Mouse (Mus musculus) thymus, postnatal 36 days (tissue): ENCODE data around the gene Col23a1.

Experiments
- DNase-seq, 2 experiments: peaks; one replicate each; pipeline ENCODE4 v3.0.0; 2022; ENCODE audit warnings: mixed read lengths in 2 of 2

Gene Col23a1

DNA sequence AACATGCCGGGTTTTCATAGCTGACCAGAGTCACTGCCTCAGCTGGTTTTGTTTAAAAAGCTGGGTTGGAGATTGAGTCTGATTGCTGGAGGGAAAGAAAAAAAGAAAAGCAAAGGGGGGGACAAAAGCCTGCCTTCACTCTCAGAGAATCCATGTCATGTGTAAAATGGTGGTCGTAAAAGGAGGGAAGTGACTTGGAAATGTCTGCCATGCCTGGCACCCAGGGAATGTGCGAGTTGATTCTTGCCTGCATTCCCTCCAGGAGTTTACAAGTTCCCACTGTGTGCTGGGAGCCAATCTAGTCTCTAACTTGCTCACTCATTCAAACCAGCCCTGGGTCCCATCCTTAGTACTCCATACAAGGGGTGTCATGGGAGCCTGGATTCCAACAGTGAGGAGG lies 100.8 kb downstream of the Col23a1 start:
- DNase-seq = no peak

DNA sequence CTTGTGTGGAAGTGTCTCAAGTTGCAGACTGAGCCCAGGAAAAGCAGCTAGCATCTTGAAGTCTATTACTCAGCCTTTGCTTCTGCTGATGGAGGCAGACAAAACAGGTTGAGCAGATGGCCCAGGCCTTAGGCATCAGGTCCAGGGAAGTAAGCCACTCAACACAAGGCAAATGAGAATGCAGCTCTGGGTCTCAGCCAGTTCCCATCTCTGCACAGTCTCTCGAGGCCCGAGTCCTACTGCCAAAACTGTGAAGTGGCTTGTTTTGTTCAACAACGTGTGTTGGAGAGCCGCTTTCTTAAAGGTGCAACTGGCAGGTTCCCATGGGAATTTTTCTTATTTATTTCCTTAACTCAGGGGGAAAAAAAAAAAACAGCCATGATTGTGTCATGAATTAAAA lies 101.8 kb downstream of the Col23a1 start:
- no peak for DNase-seq

DNA sequence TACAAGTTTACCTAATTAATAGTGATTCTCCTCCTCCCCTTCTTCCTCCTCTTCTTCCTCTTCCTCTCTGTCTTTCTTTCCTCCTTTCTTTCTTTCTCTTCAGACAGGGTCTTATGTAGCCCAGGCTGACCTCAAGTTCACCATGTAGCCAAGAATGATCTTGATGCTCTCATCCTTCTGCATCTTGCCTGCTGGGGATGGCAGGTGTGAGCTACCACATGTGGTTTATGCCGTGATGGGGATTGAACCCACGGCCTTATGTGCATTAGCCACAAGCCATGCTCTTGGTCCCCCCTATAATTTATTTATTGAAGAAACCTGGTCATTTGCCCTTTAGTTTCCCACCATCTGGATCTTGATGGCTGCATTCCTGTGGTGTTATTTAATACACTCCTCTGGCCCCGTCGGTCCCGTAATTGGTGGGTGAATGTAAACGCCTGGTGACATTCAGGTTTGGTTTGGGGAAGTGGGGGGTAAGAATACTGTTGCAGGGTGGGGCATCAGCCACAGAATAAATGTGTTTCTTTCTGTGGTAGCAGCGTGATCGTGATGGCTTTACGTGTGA lies 104.7 kb downstream of the Col23a1 start:
- no peak for DNase-seq

DNA sequence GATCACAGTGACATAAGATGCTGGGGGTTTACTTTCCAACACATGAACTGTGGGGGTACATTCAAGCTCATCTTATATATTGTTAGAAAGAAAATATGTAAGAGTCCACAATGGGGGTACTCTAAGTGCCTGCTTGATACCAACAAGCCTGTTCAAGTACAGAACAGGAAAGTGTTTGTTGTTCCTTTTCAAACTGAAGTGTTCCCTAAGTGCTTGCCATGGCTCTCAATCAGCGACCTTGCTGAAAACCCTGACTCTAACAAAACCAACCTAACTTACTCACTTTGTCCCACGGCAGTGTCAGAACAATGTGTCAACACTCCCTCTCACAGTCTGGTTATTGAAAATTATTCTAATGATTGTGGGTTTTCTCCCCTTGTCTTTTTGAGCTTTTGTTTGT lies 106.7 kb downstream of the Col23a1 start:
- no peak for DNase-seq

DNA sequence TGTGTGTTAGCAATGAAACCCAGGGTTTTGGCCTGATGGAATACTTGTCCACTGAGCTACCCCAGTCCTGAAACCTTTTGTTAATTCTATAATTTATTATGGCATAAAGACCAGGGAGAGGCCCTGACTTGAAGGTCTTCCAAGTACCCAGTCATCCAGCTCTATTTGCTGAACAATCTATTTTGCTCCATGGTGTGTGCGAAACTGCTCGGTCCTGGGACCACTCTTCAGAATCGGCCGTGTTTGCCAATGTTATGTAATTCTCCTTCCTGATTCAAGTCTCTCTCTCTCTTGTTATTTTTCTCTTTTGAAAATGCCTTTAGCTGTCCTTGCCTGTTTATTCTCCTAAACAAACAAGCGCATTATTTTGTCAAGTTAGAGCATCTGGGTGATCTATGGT lies 108.4 kb downstream of the Col23a1 start:
- DNase-seq = no peak

DNA sequence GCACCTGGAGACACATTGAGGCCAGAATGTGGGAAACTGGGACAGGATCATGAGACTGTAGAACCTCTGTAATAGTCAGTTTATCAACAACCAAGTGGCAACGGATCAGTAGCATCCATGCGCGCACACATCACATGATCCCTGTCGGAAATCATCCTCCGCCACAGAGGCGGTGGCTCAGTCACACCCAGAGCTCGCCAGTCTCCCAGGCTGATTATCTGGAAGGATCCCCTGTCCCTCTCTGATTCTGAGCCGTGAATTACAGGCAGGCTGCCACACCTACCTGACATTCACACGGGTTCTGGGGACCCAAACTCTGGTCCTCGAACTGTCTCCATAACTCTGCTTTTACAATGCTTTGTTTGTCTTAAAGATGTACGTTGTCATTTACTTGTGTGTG lies 110.6 kb downstream of the Col23a1 start:
- DNase-seq = no peak

DNA sequence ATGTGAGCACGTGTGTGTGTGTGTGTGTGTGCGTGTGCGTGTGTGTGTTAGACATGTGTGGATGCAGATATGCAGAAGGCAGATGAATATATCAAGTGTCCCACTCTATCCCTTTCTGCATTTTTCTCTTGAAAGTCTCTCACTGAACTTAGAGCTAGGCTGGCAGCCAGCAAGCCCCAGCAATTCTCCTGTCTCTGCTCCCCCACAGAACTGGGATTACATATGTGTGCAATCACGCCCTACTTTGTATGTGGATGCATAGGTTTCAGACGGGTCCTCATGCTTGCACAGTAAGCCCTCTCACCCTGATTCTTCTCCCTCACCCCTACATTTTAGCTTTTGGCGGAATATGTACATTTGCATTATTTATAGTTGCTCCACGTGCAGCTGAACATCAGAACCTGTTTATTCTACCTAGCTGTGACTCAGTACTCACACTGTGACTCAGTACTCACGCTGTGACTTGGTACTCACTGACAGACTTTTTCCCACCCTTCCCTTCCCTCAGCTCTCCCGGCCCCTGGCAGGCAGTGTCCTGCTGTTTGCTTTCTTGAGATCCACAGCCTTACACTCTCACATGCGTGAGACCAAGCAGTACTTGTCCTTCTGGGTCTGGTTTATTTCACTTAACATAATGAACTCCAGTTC lies 111.9 kb downstream of the Col23a1 start:
- DNase-seq = no peak

DNA sequence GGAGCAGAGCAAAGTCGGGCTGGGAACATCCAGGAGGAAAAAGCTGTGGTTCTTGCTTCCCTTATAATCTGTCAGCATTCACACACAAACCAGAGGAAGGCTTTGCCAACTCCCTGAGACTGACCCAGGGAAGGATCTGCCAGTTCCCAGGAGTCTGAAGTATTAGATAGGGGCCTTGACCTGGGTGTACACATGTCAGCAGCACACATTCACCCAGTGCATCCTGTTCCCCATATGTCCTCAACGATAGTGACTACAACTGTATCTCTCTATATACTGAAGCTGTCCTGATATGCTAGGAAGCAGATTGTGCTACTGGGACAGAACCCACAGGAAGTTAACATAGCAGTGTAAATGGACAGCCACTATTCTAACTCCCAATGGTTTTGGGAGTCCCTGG lies 114.2 kb downstream of the Col23a1 start:
- DNase-seq = no peak

DNA sequence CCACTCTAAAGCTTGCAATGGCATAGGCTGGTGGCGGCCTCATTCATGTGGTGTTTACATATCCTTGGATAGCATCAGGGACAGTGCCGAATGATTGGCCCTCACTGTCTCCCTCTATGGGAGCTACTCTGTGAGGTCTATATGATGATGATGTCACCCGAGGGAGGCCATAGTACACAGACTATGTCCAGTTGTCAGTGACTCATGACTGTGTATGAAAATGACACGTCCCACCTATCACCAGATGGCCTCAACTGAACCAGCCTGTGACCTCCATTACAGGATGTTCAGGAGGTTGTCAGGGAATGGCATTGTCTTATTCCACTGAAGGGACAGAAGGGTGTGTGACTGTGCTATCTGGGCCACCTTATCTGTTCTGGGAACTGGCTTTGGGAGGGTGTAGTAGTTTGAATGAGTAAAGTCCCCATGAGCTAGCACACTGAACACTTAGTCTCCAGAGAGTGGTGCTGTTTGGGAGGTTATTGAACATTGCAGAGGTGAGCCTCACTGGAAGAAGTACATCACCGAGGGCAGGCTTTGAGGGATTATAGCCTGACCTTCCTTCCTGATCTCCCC lies 115.2 kb downstream of the Col23a1 start:
- DNase-seq = no peak

DNA sequence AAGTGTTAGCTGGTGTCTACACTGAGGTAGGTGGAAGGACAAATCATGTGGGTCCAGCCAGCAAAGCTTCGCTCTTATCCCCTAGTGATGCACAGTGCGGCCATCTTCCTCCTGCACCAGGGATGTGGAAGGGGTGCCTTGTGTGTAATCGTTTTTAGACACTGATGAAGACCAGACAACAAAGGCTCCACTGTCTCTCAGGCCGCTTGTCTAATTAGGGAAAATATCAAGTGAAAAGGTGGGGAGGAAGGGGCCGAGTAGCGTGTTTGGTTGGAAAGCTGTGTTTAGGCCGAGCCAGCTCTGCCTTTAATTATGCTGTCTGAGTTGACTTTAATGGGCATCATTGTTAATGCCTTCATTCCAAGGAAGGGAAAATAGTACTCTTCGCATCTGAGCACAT lies 116.8 kb downstream of the Col23a1 start:
- DNase-seq = no peak

DNA sequence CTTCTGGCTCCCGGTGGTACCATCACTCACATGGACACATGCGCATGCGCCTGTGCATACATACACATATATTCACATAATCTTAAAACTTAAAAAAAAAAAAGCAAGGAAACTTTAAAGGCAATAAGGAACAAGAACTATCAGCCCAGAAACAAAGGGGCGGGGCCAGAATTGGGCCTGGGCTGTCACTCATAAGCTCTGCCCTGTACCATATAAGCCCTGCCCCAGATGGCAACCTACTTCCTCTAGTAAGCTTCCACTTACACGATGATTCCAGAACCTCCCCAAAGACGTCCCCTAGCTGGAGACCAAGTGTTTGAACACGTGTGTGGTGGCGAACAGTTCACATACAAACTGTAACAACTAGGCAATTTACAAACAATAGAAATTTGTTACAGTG lies 117.6 kb downstream of the Col23a1 start:
- no peak for DNase-seq

DNA sequence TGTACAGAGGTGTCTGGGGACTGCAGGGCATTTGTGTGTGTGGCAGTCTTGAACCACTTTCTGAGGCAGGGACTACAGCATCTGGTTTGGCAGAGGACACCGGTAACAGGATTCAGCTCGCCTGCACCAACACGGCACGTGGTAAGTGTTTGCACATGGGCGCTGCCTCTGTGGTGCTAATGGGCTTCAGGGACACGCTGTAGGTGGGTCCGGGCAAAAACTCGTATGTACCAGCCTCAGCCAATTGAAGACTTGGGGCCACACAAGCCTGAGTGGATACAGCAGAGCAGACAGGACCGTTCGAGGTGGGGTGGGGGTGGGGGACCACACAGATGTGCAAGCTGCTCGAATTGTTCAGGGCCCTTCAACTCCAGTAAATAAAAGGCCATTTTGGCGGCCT lies 121.1 kb downstream of the Col23a1 start:
- no peak for DNase-seq

DNA sequence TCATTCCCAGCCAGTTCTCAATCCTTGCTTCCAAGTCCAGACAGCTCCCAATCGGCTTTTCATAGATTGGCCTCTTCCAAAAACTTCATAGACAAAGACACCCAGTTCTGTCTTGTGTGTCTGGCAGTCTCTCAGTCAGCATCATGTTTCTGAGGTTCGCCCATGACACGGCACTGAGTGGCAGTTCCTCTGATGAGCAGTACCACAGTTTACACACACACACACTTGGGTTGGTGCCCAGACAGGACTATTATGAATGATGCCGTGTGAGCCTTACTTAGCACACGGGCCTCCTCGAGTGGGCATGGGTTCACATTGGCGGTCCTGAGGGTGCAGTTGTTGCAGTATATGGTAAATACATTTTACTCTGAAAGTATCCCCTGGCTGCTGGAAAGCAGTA lies 124.8 kb downstream of the Col23a1 start:
- DNase-seq = no peak

DNA sequence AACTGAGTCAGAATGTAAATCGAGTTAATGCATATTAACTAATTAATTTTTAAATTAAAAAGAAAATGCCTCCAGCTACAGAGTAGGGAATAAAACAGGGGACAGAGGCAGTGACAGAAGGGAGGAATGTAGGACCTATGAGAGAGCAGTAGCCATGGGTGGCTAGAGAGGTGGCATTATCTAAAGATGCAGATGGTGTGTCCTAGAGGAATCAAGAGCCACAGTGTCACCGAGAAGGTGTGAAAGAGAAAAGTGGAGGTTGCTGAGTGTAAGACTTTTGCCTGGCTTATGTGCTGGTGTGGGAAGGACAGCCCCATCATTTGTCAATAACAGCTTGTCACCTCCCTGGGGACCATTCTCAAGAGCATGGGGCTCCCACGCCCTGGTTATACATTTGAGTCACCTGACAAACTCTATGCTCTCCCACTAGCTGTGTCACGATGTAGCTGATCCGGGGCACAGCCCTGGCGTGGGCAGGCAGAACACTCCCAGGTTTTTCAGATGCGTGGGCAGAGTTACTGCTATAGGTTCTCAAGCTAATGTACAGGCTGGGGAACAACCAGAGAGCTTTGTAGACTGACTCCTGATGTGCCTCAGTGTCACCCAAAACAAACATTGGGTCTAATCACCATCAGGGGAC lies 125.4 kb downstream of the Col23a1 start:
- DNase-seq = no peak

DNA sequence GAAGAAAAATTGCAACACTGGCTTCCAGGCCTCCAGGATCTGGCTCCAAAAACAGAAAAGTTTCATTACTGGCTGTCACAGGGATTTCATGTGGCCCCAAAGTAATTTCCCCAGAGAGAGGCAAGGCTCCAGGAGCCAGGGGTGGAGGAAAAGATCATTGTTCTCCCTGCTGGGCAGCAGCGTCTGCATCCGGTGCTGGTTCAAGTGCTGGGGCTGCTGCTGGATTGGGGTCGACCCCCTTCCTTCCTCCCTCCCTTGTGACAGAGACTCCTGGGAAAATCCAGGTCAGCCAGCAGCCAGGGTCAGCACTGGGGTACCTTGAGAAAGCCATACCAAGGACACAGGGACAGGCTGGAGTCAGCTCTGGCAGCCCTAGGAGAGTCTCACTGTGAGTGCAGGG lies 129.1 kb downstream of the Col23a1 start:
- DNase-seq = no peak

DNA sequence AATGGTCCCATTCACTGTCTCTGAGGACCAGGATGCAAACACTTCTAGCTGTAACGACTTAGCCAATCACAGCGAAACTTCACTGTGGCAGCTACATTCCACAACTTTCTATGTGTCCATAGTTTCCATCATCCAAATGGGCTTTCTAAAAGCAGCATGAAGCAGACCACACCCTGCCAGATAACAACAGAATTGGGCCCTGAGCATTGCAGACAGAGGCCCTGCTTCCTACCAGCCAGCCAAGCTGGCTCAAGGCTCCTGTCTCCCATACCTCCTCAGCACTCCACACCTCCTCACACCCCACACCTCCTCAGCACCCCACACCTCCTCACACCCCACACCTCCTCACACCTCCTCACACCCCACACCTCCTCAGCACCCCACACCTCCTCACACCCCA lies 132.2 kb downstream of the Col23a1 start:
- DNase-seq = no peak

DNA sequence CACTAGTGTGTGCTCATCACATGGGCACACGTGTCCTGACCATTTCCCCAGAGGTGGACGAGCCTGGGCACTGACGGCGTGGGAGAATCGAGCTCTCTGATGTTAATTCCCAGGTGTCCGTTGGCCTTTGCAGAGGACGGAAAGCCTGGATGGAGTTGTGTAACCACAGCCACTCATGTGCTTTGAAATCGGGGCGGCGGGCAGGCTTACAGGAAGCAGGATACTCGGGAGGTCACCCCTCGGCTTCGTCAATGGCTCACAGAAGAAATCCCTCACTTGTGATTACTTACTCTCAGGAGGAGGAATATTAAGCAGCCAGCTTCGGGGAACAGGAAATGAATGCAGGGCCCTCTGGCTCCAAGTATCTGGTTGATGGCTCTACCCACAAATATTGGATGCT lies 133.0 kb downstream of the Col23a1 start:
- no peak for DNase-seq

DNA sequence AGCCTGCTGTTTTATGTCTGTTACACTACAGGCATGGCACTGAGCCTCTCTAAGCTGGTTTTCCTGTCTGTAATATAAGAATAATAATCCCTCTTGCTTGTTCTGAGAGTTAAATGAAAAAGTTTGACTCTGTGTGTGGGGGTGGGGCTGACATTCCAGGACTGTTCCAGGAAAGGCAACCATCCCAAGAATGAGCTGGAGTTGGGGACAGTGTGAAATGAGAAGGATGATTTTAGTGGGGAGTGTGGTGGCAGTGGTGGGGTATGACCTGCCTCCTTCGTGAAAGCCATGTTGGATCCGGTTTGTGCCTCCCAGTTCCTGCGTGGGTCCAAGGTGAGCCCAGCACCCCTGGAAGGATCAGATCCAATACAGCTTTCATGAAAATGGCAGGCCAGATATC lies 136.4 kb downstream of the Col23a1 start:
- DNase-seq = no peak

DNA sequence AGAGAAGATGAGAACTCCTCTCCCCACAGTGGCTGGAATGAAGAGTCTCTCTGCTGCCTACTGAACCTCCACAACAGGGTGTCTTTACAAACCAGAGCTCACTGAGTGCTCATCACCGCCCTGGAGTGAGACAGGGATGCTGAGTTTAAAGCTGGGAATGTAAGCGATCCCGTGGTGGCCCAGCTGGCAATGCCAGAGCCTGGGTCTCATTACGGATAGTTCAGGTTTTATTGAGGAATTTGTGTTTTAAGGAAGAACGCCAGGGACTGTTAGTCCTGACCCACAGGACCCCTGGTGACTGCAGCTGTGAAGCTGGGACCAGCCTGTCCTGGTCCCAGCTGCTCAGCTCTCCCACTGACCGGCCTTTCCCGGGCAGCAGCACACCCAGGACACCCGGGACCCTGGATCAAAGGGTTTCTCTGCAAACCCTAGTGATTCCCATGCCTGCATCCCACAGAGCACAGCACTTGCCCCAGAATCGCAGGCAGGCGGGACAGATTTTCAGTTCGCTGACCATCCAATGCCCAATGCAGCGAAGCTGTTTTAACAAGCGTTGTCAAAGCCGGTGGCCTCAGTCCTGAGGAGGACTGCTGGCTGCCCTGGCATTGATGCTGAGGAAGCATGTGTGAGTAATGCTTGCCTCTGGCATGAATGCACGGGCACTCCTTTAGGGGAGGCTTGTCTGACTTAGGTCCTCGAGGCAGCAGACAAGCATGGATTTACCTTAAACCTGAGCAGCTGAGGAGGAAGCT lies 139.9 kb downstream of the Col23a1 start:
- no peak for DNase-seq

DNA sequence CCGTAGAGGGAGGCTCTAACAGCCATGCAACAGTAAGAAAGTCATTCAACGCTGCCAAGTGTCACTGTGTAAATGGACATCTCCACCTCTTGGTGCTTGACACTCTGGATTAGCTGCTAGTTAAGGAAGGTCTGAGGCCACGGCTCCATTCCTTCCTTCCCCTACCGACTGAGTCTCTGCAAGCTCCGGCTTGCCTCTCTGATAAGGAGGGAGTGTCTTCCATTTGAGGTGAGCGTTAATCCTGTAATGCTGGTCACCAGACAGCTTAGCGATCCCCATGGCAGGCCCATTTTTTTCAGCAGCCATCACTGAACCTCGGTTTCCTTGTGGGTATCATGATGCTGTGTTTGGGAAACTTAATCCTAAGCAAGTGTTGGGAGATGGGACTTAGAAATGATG lies 140.5 kb downstream of the Col23a1 start:
- no peak for DNase-seq

DNA sequence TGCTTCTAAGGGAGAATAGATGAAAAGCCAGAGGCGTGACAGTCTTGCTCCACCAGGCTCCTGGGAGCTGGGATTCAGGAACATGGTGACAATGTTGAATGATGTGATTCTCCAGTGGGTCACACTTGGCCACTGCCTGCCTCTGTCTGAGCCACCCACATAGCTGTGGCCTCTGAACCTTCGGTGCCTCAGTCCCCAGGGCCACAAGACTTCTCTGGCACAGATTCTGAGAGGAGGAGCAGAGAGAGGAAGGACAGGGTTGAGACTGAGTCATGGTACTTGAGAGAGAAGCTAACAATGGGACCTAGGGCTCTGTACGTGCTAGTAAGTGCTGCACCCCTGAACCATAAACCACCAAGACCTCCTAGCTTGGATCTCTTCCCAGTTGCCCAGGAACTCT lies 141.6 kb downstream of the Col23a1 start:
- no peak for DNase-seq

DNA sequence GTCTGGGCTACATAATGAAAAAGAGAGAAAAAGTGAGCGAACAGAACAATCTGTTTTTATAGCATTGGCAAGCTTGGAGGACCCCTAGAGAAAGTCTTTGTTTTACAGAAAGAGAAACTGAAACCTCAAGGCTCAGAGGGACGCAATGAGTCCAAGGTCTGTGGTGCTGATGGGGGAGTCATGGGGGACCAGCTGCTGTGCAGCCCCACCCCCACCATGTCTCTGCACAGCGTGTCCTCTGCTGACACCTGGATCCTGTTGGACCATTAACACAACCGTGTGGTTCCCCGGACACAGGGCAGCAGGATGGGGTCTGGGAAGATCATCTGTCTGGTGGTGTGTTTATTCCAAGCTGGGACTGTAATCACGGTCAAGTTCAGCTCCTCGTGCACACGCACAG lies 142.2 kb downstream of the Col23a1 start:
- no peak for DNase-seq

DNA sequence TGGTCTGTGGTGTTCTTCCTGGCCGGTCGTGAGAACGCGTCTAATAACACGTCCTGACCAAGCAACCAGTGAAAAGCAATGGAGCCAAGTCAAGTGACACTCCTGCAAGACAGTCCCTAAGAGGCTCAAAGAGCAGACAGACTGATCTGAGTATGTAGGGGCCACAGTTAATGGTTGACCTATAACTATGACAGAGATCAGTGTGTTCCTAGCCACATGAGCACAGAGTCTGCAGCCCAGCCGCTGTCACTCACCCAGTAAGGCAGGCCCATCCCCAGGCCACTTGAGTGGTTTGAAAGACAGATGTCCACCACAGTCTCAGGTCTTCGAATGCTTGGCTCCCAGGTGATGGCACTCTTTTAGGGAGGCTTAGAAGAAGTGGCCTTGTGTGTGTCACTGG lies 152.3 kb downstream of the Col23a1 start:
- no peak for DNase-seq

DNA sequence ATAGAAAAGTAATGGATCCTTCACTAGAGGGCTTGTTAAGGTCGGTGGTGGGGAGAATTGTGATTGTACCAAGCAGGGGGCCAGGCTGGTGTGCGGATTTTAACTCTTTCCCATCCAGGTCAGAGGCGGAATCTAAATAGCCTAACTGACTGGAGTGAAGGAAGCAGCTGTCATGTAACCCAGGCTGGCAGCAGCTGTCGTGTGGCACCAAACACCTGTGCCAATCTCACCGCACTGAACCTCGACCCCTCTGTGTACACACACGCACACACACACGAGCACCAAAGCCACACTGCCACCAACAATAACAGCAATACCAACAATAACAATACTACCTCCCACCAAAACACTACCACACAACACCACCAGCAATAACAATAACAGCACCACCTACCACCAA lies 152.9 kb downstream of the Col23a1 start:
- no peak for DNase-seq
